Mouse (Mus musculus) ES-E14 (cell line): ENCODE measurements around the gene Clic4.

Source experiments
- CHD2 ChIP-seq: IDR thresholded peaks from 2 replicates; pipeline ENCODE4 v1.6.1; 2014; ENCODE audit warnings: mild to moderate bottlenecking, low read depth, low read length, inconsistent platforms
- HCFC1 ChIP-seq: IDR thresholded peaks from 2 replicates; pipeline ENCODE4 v1.6.1; 2012; ENCODE audit warnings: low read length, inconsistent platforms, borderline replicate concordance; ENCODE audit not compliant: insufficient read depth
- MAFK ChIP-seq: IDR thresholded peaks from 2 replicates; pipeline ENCODE4 v1.6.1; 2014; ENCODE audit warnings: mild to moderate bottlenecking, low read depth, low read length, inconsistent platforms; ENCODE audit not compliant: insufficient read depth
- ZC3H11A ChIP-seq: IDR thresholded peaks from 2 replicates; pipeline ENCODE4 v1.6.1; 2012; ENCODE audit warnings: low read depth, mild to moderate bottlenecking, inconsistent platforms, low read length, borderline replicate concordance

- TF ChIP-seq HCFC1 (no peak), ZC3H11A (no peak), MAFK (no peak), CHD2 (no peak)
Observed at GRCm38 (mm10) chr4:135301166-135301565, 28.6 kb upstream of the Clic4 start.
